Mouse (Mus musculus) bone marrow, adult 2 months (tissue): ENCODE results near the gene Sytl5.

Experiments used
- CTCF ChIP-seq: fragments of 200-500 bp; IDR thresholded peaks from 2 replicates; pipeline ENCODE4 v1.5.1; 2011; ENCODE audit warnings: low read length, control low read depth; ENCODE audit not compliant: control insufficient read depth, insufficient read depth
- POLR2A ChIP-seq: fragments of 200-500 bp; IDR thresholded peaks from 2 replicates; pipeline ENCODE4 v1.6.1; 2011; ENCODE audit warnings: low read depth, mild to moderate bottlenecking, control low read depth, low read length, borderline replicate concordance; ENCODE audit not compliant: control insufficient read depth

DNA sequence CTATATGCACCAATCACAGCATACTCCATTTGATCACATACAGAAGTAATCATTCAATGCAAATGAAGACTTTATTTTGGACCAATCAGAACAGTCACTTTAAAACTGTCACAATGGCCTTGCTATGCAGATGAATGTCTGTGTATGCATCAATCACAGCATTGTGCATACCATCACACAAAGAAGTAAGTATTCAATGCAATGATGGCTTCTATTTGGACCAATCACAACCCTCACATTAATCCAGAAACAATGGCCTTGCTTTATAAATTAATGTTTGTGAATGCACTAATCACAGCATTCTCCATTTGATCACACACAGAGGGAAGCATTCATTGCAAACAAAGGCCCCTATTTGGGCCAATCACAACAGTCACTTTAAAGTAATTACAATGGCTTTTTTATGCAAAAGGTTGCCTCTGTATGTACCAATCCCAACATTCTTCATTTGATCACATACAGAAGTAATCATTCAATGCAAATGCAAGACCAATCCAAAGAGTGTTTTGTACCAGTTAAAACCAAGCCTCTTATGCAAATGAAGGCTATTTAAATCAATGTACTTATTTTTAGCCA is 98.8 kb downstream of the Sytl5 start:
- TF ChIP-seq POLR2A (no peak), CTCF (no peak)
